Mouse (Mus musculus) limb, embryonic 13.5 days (tissue): ENCODE measurements at regions not wholly inside any gene's neighbourhood (a gene's known extent, or its start where the extent isn't known, plus 50 kb on each side); places are given as distances from the start of the nearest gene placed in this dataset.

Experiments
- ATAC-seq: fragments of 200-750 bp; cut with Nextera tagmentation; 2 replicates; pipeline ENCODE4 v1.8.0; 2017; ENCODE audit warnings: low read depth, moderate number of reproducible peaks, moderate TSS enrichment; ENCODE audit not compliant: low FRiP score
- H3K27ac ChIP-seq: fragments of 300-500 bp; sonication (generic); 2 replicates; pipeline ENCODE4 v1.5.1; 2015; ENCODE audit warnings: inconsistent platforms, mild to moderate bottlenecking, moderate library complexity
- H3K27me3 ChIP-seq: fragments of 300-500 bp; sonication (generic); 2 replicates; pipeline ENCODE4 v1.6.1; 2015; ENCODE audit warnings: mild to moderate bottlenecking, inconsistent platforms
- H3K36me3 ChIP-seq: fragments of 300-500 bp; sonication (generic); 2 replicates; pipeline ENCODE4 v1.6.1; 2015; ENCODE audit warnings: inconsistent platforms, mild to moderate bottlenecking, moderate library complexity
- H3K4me1 ChIP-seq: fragments of 300-500 bp; sonication (generic); 2 replicates; pipeline ENCODE4 v1.6.1; 2015; ENCODE audit warnings: inconsistent platforms
- H3K4me2 ChIP-seq: fragments of 300-500 bp; sonication (generic); replicated peaks from 2 replicates; pipeline ENCODE4 v1.6.1; 2015; ENCODE audit warnings: inconsistent platforms, mild to moderate bottlenecking, moderate library complexity
- H3K4me3 ChIP-seq: fragments of 300-500 bp; sonication (generic); 2 replicates; pipeline ENCODE4 v1.5.1; 2015; ENCODE audit warnings: moderate library complexity, mild to moderate bottlenecking, inconsistent platforms
- H3K9ac ChIP-seq: fragments of 300-500 bp; sonication (generic); 2 replicates; pipeline ENCODE4 v1.6.1; 2015; ENCODE audit warnings: mild to moderate bottlenecking, inconsistent platforms
- H3K9me3 ChIP-seq: fragments of 300-500 bp; sonication (generic); 2 replicates; pipeline ENCODE4 v1.6.1; 2016; ENCODE audit warnings: inconsistent platforms
- WGBS: fragments of 180-500 bp; shearing (Covaris S2); methylation state at CpG from one replicate; pipeline ENCODE4 v1.1.7; 2015; 5-methylcytosine and 5-hydroxymethylcytosine counted together

GRCm38 (mm10) chr2:173458861-173459260, 63.5 kb upstream of the 1700021F07Rik start:
- Histone ChIP-seq H3K4me1 (no peaks in the 10 kb centered on the region), H3K9ac (no peak overlapping the region), H3K4me2 (no peak overlapping the region), H3K36me3 (no peaks in the 10 kb centered on the region), H3K27ac (no peak overlapping the region), H3K4me3 (no peak overlapping the region), H3K27me3 (no peaks in the 10 kb centered on the region), H3K9me3 (peaks cover 2% of the 10 kb centered on the region; the same call in 1 of the 2 replicates)
- 86% methylated on average over 12 of the region's 12 CpGs for WGBS
- no peak for ATAC-seq

- no peaks in the 10 kb centered on the region for H3K27me3 ChIP-seq
- no peaks in the 10 kb centered on the region for H3K4me1 ChIP-seq
- no peak for ATAC-seq
- H3K4me3 ChIP-seq = no peak overlapping the region
- H3K4me2 ChIP-seq = no peak overlapping the region
- peaks cover 2% of the 10 kb centered on the region; the same call in 1 of the 2 replicates for H3K9me3 ChIP-seq
- H3K9ac ChIP-seq = no peak overlapping the region
- H3K27ac ChIP-seq = no peak overlapping the region
- no peaks in the 10 kb centered on the region for H3K36me3 ChIP-seq
- 96% methylated on average over 9 of the region's 9 CpGs for whole genome bisulfite sequencing
Observed at GRCm38 (mm10) chr2:173463313-173463712, 59.1 kb upstream of the 1700021F07Rik start.

- no peak for ATAC-seq
- no peaks in the 10 kb centered on the region for H3K36me3 ChIP-seq
- H3K9me3 ChIP-seq = peaks cover 2% of the 10 kb centered on the region; the same call in 1 of the 2 replicates
- H3K27ac ChIP-seq = no peak overlapping the region
- no peaks in the 10 kb centered on the region for H3K27me3 ChIP-seq
- H3K4me3 ChIP-seq = no peak overlapping the region
- H3K9ac ChIP-seq = no peak overlapping the region
- no peak overlapping the region for H3K4me2 ChIP-seq
- WGBS = 89% methylated on average over 2 of the region's 2 CpGs
- no peaks in the 10 kb centered on the region for H3K4me1 ChIP-seq
Observed at GRCm38 (mm10) chr2:173464562-173464961, 57.8 kb upstream of the 1700021F07Rik start.

- no peaks in the 10 kb centered on the region for H3K27me3 ChIP-seq
- WGBS = 71% methylated on average over 6 of the region's 6 CpGs
- no peak overlapping the region for H3K27ac ChIP-seq
- H3K4me2 ChIP-seq = no peak overlapping the region
- no peak overlapping the region for H3K4me3 ChIP-seq
- H3K36me3 ChIP-seq = no peaks in the 10 kb centered on the region
- no peak overlapping the region for H3K9ac ChIP-seq
- no peak for ATAC-seq
- H3K4me1 ChIP-seq = no peaks in the 10 kb centered on the region
- peaks cover 2% of the 10 kb centered on the region; the same call in 1 of the 2 replicates for H3K9me3 ChIP-seq
Observed at GRCm38 (mm10) chr2:173465006-173465620, 57.3 kb upstream of the 1700021F07Rik start.

GRCm38 (mm10) chr2:173468136-173468535, 54.2 kb upstream of the 1700021F07Rik start:
- 89% methylated on average over 3 of the region's 3 CpGs for WGBS
- H3K9ac ChIP-seq = no peak overlapping the region
- H3K4me2 ChIP-seq = no peak overlapping the region
- no peaks in the 10 kb centered on the region for H3K9me3 ChIP-seq
- H3K4me1 ChIP-seq = no peaks in the 10 kb centered on the region
- H3K27ac ChIP-seq = no peak overlapping the region
- H3K36me3 ChIP-seq = no peaks in the 10 kb centered on the region
- H3K27me3 ChIP-seq = no peaks in the 10 kb centered on the region
- H3K4me3 ChIP-seq = no peak overlapping the region
- ATAC-seq = no peak

GRCm38 (mm10) chr2:173469756-173470155, 52.6 kb upstream of the 1700021F07Rik start:
- Histone ChIP-seq H3K4me3 (no peak overlapping the region), H3K9me3 (no peaks in the 10 kb centered on the region), H3K4me2 (no peak overlapping the region), H3K27me3 (no peaks in the 10 kb centered on the region), H3K4me1 (no peaks in the 10 kb centered on the region), H3K36me3 (no peaks in the 10 kb centered on the region), H3K27ac (no peak overlapping the region), H3K9ac (no peak overlapping the region)
- no peak for ATAC-seq
- WGBS = 67% methylated on average over 7 of the region's 7 CpGs
